Mouse (Mus musculus): ENCODE measurements at regions not wholly inside any gene's neighbourhood (a gene's known extent, or its start where the extent isn't known, plus 50 kb on each side); places are given as distances from the start of the nearest gene placed in this dataset.

- DNase-seq (ENCODE audit: low spot score in 2 of 2) = no peak
Observed at GRCm38 (mm10) chr17:15981558-15981957, 150.7 kb upstream of the Rgmb start.

- DNase-seq (ENCODE audit: low spot score in 2 of 2) = no peak
Observed at GRCm38 (mm10) chr17:15977374-15978031, 146.7 kb upstream of the Rgmb start.

GRCm38 (mm10) chr17:15971351-15971685, 140.5 kb upstream of the Rgmb start:
- DNase-seq (ENCODE audit: low spot score in 2 of 2) = no peak

- no peak for DNase-seq (ENCODE audit: low spot score in 2 of 2)
Observed at GRCm38 (mm10) chr17:15970481-15971350, 139.9 kb upstream of the Rgmb start.

- no peak for DNase-seq (ENCODE audit: low spot score in 2 of 2)
Observed at GRCm38 (mm10) chr17:15968331-15968730, 137.5 kb upstream of the Rgmb start.

GRCm38 (mm10) chr17:15955656-15956055, 124.8 kb upstream of the Rgmb start:
- DNase-seq (ENCODE audit: low spot score in 2 of 2) = no peak

- DNase-seq (ENCODE audit: low spot score in 2 of 2) = peak in 1 of 2 experiments; percentile 2
Observed at GRCm38 (mm10) chr17:15951641-15952040, 120.8 kb upstream of the Rgmb start.

GRCm38 (mm10) chr17:15949753-15950152, 118.9 kb upstream of the Rgmb start:
- no peak for DNase-seq (ENCODE audit: low spot score in 2 of 2)

- DNase-seq (ENCODE audit: low spot score in 2 of 2) = no peak
Observed at GRCm38 (mm10) chr17:15942378-15942777, 111.5 kb upstream of the Rgmb start.

- DNase-seq (ENCODE audit: low spot score in 2 of 2) = no peak
Observed at GRCm38 (mm10) chr17:15918609-15919008, 87.8 kb upstream of the Rgmb start.

- DNase-seq (ENCODE audit: low spot score in 2 of 2) = no peak
Observed at GRCm38 (mm10) chr17:15898689-15899419, 68.0 kb upstream of the Rgmb start.

- no peak for DNase-seq (ENCODE audit: low spot score in 2 of 2)
Observed at GRCm38 (mm10) chr17:15895968-15896367, 65.1 kb upstream of the Rgmb start.

- DNase-seq (ENCODE audit: low spot score in 2 of 2) = no peak
Observed at GRCm38 (mm10) chr17:15891896-15892675, 61.2 kb upstream of the Rgmb start.

- DNase-seq (ENCODE audit: low spot score in 2 of 2) = no peak
Observed at GRCm38 (mm10) chr17:15890595-15891140, 59.8 kb upstream of the Rgmb start.

GRCm38 (mm10) chr17:15882803-15883202, 52.0 kb upstream of the Rgmb start:
- DNase-seq (ENCODE audit: low spot score in 2 of 2) = no peak

- no peak for DNase-seq (ENCODE audit: low spot score in 2 of 2)
Observed at GRCm38 (mm10) chr17:15882245-15882644, 51.4 kb upstream of the Rgmb start.

All from layer of hippocampus, adult 8-10 months (tissue).